Mouse (Mus musculus): Measurements from ENCODE around the gene Apbb2.
A peak's percentile ranks its signal among the peaks of the same experiment; 100 is the strongest.

Gene Apbb2

GRCm38 (mm10) chr5:66407948-66408347 is 210.6 kb downstream of the Apbb2 start:
- DNase-seq, result peak; percentile 40

DNA sequence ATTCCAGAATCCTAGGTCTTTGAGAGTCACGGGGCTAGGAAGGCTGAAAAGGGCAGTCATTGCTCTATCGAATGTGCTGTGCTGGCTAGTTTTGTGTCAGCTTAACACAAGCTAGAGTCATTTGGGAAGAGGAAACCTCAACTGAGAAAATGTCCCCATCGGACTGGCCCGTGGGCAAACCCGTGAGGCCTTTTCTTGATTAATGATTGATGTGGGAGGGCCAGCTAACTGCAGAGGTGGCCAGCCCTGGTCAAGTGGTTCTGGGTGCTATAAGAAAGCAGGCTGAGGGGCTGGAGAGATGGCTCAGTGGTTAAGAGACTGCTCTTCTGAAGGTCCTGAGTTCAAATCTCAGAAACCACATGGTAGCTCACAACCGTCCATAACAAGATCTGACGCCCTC is 212.2 kb downstream of the Apbb2 start:
- no peak for DNase-seq

DNA sequence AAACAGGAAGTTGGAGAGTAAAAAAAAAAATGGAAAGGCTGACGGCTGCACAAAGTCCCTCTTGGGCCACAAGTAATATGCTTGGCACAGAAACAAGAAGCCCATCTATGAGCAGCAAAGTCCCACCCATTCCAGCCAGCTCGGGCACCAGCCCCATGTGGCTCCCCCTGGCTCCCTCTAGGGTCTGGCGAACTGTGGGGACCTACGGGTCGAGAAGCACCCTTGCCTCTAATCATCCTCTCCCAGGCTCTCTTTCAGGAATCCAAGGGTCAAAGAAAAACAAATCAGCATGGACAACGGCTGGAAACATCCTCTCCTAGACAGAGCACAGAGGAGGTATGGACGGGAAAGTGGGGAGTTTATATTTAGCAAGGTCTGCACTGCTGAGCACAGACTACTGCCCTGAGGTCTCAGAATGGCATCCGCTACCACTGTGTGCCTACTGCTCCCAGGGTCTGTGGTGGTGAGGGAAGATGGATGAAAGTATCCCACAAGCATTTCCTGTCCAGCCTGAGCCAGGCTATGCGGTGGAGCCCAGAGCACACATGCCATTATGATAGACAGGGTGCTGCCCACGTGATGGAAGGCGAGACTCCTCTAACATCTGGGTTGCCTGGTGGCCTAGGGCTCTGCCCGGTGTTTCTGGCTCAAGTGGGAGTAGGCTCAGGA is 212.7 kb downstream of the Apbb2 start:
- DNase-seq, result no peak

- DNase-seq, result no peak
Observed at GRCm38 (mm10) chr5:66405305-66405704, 213.3 kb downstream of the Apbb2 start.

DNA sequence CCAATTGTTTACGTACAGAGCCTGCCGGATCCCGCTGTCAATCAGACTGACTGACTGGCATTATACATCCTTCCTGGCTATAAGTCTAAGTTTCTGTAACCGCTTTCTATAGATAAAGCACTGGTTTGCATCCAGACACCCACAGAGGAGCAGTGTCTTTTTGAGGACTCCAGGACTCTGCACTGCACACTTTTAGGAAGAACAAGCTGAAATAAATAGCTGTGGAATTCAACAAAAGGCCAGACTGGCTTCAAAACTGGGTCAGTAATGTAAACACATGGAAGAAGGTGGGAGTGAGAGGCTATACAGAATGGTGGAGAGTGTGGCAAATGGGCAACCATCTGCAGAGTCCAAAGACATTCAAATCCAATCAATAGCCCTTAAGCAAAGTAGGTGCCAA is 218.0 kb downstream of the Apbb2 start:
- DNase-seq, result no peak

DNA sequence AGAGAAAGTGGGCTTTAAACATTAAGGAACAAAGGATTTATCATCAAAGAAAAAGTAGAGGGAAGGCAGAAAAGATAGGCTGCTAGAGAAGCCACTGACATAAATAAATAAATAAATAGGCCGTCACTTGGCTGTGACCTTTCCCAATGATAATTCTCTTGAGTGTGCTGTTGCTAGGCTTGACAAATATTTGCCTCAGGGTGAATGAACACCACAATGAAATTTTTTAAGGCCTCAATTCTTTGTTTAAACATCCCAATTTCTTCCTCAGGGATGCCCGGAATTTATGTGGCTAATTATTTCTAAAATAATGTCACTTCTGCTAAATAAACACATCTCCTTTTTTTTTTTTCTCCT is 219.3 kb downstream of the Apbb2 start:
- DNase-seq, result no peak

DNA sequence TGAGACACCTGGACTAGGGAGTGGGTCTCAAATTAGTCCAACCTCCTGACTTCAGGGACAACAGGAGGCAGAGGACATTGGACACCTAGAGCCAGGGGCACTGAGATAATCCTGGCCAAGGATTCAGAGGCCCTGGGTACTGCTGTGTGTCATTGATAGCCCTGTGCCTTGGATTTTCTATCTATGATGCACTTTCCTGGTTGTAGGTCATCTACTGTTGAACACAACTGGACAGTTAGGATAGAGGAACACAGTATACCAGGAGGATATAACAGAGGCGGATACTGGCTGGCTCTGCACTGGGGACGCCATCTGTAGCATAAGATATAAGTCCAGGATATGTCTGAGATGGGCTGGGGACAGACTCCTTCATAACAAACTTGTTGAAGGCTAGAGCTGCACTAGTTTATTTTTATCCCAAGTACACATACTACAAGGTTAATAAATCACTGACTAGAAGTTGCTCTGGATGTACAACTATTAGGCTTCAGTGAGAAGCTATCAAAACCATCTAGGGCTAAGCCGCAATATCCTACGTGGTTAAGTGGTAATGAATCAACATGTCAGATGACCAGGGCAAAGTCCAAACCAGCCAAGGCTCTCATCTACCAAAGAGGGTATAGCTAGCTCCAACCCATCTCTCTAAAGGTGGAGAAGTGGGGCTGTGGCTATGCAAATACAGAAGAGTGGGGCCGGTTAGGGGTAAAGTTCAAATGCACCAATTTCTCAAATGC is 219.9 kb downstream of the Apbb2 start:
- DNase-seq, result no peak

GRCm38 (mm10) chr5:66393767-66394446 is 224.7 kb downstream of the Apbb2 start:
- DNase-seq, result no peak

- DNase-seq, result no peak
Observed at GRCm38 (mm10) chr5:66392861-66393529, 225.6 kb downstream of the Apbb2 start.

GRCm38 (mm10) chr5:66391771-66392170 is 226.8 kb downstream of the Apbb2 start:
- no peak for DNase-seq

DNA sequence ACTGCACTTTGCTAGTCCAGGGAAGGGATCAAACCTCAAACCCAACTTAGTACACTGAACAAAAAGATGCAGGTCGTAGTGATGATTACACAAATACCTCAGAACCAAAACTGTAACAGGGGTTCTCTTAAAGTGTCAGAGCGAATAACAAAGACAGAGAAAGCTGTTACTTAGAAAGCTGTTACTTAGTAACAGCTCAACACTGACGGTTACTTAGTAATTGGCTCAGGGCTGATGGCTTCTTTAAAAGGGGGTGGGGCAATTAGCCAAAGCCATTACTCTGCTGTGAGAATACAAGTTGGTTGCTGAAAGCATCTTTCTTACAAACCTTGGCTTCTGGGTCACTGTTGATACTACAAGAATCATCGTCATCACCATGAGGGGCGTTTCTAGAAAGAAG is 227.3 kb downstream of the Apbb2 start:
- no peak for DNase-seq

DNA sequence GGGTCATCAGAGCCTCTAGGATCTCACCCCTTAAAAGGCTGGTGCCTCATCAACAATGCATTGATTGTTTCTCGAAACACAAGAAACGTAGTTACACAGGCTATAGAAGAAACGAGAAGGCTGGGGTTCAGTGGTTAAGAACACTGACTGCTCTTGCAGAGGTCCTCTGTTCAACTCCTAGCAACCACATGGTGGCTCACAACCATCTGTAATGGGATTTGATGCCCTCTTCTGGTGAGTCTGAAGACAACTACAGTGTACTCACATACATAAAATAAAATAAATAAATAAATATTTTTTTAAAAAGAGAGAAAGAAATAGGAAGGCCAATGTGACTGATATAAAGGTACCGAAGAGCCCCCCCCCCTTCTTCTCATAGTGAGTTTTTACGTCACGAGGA is 228.0 kb downstream of the Apbb2 start:
- no peak for DNase-seq

- peak; percentile 56 for DNase-seq
Observed at GRCm38 (mm10) chr5:66387481-66387880, 231.1 kb downstream of the Apbb2 start.

GRCm38 (mm10) chr5:66385636-66386035 is 232.9 kb downstream of the Apbb2 start:
- DNase-seq, result peak; percentile 73

- no peak for DNase-seq
Observed at GRCm38 (mm10) chr5:66384806-66385446, 233.7 kb downstream of the Apbb2 start.

DNA sequence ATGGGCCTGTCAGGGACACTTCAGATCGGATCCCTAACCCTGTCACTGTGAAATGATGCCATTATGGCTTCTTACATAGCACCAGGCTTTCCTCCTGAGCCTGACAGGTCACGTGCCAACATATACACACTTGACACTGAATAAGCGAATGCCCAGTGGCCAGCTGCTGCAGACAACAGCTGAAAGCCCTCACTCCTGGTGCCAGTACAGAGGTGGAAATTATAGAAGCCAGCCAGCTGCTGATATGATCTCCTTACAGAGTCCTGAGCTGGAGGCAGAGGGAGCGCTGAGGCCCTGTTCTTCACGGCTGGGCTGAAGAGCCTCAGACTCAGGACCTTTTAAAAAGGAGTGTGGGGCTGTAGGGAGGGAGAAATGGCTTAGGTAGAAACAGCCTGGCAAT is 234.5 kb downstream of the Apbb2 start:
- DNase-seq, result no peak

DNA sequence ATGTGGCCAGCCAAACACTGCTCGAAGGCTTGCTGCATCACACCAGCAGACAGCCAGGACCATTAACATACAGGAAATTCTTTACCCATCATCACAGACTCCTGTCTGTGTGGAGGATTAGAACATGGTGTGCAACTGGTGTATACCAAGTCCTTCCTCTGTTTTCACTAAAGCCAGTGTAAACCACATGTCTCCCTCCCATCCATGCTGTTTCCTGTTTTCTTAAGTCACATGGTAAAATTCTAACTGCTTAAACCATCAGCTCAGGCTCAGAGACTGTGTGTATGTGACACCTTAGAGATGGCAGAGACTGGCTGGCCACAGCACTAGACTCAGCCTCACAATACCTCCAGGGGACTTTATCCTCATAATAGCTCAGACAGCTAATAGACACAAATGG is 236.5 kb downstream of the Apbb2 start:
- DNase-seq, result no peak

GRCm38 (mm10) chr5:66378968-66379367 is 239.6 kb downstream of the Apbb2 start:
- DNase-seq, result no peak

DNA sequence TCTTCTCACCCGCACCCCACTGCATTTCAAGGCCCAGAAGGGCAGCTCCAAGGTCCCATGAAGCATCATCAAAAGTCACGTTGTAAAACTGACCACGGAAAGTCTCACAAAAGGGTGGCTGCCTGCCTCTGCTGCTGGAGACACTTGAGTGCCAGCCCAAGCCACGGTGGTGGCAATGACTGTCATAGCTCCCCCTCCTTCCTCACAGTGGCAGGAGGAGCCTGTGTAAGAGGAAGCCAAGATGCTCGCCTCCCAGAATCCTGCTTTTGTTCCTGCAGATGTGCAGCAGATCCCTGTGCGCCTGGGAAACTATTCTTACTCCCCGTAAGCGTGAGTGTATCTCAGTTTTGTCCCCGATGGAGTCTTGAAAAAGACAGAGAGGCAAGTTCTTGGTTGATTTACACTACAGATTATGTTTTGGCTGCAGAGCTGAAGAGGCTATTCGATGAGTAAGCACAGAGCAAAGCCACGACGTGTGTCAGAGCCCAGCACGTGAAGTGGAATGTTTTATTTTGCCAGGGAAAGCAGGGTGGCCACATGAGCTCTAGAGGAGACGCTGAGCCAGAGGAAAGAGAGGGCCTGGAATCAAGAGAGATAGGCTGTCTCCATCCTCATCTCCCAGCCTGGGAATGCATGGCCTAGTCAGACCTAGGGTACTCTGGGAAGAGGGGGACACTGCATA is 241.9 kb downstream of the Apbb2 start:
- DNase-seq, result no peak

DNA sequence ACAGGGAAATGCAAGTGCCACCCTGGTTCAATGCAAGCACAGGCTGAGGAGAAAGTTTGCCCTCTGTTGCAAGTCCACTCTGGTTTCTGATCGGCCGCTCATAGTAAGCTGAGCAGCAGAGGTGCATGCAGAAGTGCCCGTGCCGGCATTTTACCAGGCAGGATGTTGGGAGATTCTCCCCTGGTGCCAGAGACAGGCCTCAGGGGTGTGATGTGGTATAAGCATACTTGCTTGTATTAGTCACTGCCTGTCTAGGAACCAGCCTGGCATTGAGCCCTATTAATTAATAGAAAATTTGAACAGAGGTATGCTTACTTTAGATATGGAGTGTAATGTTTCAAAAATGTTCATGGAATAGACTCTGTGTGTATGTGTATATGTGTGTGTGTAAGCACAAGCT is 244.2 kb downstream of the Apbb2 start:
- DNase-seq, result no peak

DNA sequence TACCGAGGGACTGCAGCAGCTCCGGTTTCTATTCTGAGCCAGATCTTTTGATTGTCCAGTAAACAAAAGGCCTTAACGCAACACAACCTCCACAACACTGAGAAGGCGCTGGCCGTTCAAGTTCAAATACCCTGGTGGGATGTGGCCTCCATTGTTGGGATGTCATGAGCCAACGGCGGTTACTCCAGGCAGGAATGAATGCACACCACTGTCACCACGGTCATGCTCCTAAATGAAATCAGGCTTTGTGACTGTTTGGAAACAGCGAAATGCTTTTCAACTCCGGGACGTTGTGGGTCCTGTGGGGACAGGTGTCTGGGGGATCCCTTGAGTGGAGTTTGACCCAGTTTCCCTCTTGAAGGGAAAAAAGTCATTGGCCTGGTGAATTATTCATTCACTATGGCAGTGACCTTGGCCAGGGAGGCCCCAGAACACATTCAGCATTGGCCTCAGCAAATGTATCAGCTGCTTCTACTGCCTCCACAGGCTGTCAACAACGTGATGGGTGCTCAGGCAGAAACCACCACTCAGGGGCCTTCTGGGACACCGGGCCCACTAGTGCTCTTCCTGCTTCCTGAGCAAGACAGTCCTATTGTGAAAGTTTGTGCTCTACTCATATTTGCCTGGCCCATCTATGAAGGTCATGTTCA is 244.9 kb downstream of the Apbb2 start:
- peak; percentile 50 for DNase-seq

- no peak for DNase-seq
Observed at GRCm38 (mm10) chr5:66371131-66371530, 247.5 kb downstream of the Apbb2 start.

Measured in retina, postnatal 1 day (tissue).